Mouse (Mus musculus) forebrain, embryonic 12.5 days (tissue): ENCODE data around the gene Trim71. TPM values are rescaled to one million over a fixed set of nuclear protein-coding genes. Genes with fewer than 3 reads are reported as not detected.

Experiments
- ATAC-seq: fragments of 200-750 bp; cut with Nextera tagmentation; 2 replicates; pipeline ENCODE4 v1.8.0; 2017; ENCODE audit warnings: moderate TSS enrichment; ENCODE audit not compliant: low FRiP score
- H3K27ac ChIP-seq: fragments of 300-500 bp; sonication (generic); 2 replicates; pipeline ENCODE4 v1.5.1; 2016; ENCODE audit warnings: mild to moderate bottlenecking
- H3K27me3 ChIP-seq: fragments of 300-500 bp; sonication (generic); 2 replicates; pipeline ENCODE4 v1.6.1; 2016; ENCODE audit warnings: mild to moderate bottlenecking
- H3K36me3 ChIP-seq: fragments of 300-500 bp; sonication (generic); replicated peaks from 2 replicates; pipeline ENCODE4 v1.6.1; 2016; ENCODE audit warnings: mild to moderate bottlenecking
- H3K4me1 ChIP-seq: fragments of 300-500 bp; sonication (generic); 2 replicates; pipeline ENCODE4 v1.6.1; 2016
- H3K4me2 ChIP-seq: fragments of 300-500 bp; sonication (generic); 2 replicates; pipeline ENCODE4 v1.6.1; 2016; ENCODE audit warnings: mild to moderate bottlenecking, moderate library complexity
- H3K4me3 ChIP-seq: fragments of 300-500 bp; sonication (generic); replicated peaks from 2 replicates; pipeline ENCODE4 v1.5.1; 2016; ENCODE audit warnings: mild to moderate bottlenecking
- H3K9ac ChIP-seq: fragments of 300-500 bp; sonication (generic); 2 replicates; pipeline ENCODE4 v1.6.1; 2016; ENCODE audit warnings: mild to moderate bottlenecking
- H3K9me3 ChIP-seq: fragments of 300-500 bp; sonication (generic); 2 replicates; pipeline ENCODE4 v1.6.1; 2016
- WGBS: fragments of 180-500 bp; shearing (Covaris S2); methylation state at CpG from one replicate; pipeline ENCODE4 v1.1.7; 2016; 5-methylcytosine and 5-hydroxymethylcytosine counted together
- polyA plus RNA-seq: library from polyadenylated mRNA; unstranded; fragments of >200 nt; fragmentation: Nextera tagmentation; extraction: Ambion mirVana; gene quantifications from 2 replicates; pipeline ENCODE4 v1.2.1, GENCODE M21; 2016

Gene Trim71
- polyA plus RNA-seq, 1 experiment from 2014 or later: 0.52 TPM

DNA sequence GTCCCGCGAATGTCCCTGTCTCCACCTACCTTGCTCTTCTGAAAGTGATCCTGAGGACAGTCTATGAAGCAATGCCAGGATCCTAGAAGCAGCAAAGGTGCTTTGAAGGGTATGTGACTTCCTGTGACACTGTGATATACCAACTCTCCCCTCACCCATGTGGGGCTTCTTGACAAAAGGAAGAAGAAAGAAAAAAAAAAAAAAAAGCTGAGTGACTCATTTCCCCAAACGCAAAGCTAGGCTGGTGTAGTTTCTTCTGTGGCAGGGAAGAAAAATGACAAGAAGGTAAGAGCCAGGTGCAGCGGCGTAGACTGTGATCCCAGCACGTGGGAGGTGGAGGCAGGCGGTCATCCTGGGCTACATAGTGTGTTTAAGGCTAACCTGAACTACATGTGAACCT lies 67.7 kb downstream of the Trim71 start:
- 89% methylated on average over 7 of the region's 7 CpGs for WGBS
- Histone ChIP-seq H3K9me3 (no peaks in the 10 kb centered on the region), H3K27me3 (0 out of 2 replicates have a peak, but pooled peaks cover 5% of the 10 kb centered on the region), H3K4me2 (no peak overlapping the region), H3K27ac (no peak overlapping the region), H3K9ac (no peak overlapping the region), H3K36me3 (no peaks in the 10 kb centered on the region), H3K4me1 (0 out of 2 replicates have a peak, but pooled peaks cover 2% of the 10 kb centered on the region), H3K4me3 (no peak overlapping the region)
- no peak for ATAC-seq

DNA sequence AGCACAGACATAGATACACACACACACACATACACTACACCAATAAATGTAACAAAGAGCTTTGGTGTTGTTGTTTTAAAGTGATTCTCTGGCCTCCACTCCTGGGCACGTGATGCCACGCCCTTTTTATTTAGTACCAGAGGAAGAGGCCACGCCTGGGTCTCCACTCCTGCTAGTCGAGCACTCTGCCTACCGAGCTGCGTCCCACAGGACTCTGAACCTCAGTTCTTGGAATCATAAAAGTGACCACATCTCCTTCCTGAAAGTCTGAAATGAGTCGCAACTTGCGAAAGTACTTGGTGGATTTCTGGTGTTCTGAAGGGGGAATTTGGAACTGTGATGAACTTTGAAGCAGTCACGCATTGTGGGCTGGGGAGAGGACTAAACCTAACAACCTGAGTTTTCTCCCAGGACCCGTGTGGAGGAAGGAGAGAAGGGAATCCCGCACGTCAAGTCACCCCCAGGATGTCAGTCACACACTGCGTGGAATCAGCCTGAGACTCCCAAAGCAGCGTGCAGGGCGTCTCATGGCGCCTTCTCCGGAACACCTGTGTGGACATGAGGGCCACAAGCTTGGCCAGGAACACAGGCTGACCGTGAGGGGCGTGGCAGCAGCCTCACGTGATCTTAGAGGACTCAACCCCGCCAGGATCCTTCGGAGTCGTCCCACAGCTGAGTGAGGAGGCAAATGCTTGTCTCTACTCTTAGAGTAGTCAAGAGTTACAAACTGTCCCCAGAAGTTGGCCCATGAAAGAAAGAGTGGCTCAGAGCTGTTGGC lies 76.5 kb downstream of the Trim71 start:
- Histone ChIP-seq H3K27ac (no peak overlapping the region), H3K9ac (0 out of 2 replicates have a peak overlapping the region, but pooled peaks have one; percentile 29), H3K4me2 (no peak overlapping the region), H3K27me3 (no peaks in the 10 kb centered on the region), H3K4me3 (no peak overlapping the region), H3K36me3 (no peaks in the 10 kb centered on the region), H3K4me1 (no peaks in the 10 kb centered on the region), H3K9me3 (no peaks in the 10 kb centered on the region)
- ATAC-seq: no peak
- 88% methylated on average over 23 of the region's 23 CpGs for WGBS

DNA sequence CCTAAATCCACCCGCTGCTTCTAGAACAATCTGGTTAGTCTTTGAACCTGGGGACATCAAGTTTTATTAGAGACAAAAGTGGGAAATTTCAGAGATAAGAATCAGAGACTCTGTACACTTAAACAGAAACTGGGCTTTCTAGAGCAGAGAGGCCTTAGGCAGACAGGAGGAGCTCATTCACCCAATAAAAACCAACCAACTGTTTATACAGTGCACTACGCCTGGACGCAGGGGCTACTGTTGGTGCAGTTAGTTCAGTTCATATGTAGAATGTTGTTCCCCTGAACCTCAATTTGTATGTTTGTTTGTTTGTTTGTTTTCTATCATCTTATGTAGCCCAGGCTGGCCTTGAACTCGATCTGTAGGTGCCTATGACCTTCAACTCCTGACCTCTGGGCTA lies 77.4 kb downstream of the Trim71 start:
- no peak for ATAC-seq
- WGBS: 87% methylated on average over 4 of the region's 4 CpGs

DNA sequence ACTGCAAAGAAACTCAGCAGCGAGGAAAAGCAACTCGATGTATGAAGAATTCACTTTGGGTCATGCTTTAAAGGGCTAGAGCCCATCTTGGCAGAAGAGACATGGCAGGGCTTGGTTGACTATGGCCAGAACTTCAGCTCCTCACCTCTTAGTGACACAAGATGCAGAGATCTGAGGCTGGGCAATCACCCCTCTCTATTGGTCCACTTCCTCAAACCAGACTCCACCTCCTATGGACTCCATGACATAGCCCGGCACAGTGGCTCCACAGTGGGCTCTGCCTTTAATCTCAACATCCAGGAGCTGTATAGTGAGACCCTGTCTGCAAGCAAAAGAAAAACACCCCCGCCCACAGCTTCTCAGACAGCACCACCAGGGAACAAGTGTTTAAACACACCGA lies 79.4 kb downstream of the Trim71 start:
- H3K4me3 ChIP-seq: no peak overlapping the region
- H3K27ac ChIP-seq: no peak overlapping the region
- H3K27me3 ChIP-seq: no peaks in the 10 kb centered on the region
- H3K4me2 ChIP-seq: no peak overlapping the region
- no peaks in the 10 kb centered on the region for H3K36me3 ChIP-seq
- no peak for ATAC-seq
- no peaks in the 10 kb centered on the region for H3K4me1 ChIP-seq
- H3K9ac ChIP-seq: no peak overlapping the region
- H3K9me3 ChIP-seq: no peaks in the 10 kb centered on the region
- 89% methylated on average over 5 of the region's 5 CpGs for WGBS

More for the DNA sequence above, 77.4 kb downstream of the Trim71 start:
- Histone ChIP-seq H3K4me1 (no peaks in the 10 kb centered on the region), H3K9me3 (no peaks in the 10 kb centered on the region), H3K36me3 (no peaks in the 10 kb centered on the region), H3K9ac (no peak overlapping the region), H3K4me2 (no peak overlapping the region), H3K27me3 (no peaks in the 10 kb centered on the region), H3K27ac (no peak overlapping the region), H3K4me3 (no peak overlapping the region)

DNA sequence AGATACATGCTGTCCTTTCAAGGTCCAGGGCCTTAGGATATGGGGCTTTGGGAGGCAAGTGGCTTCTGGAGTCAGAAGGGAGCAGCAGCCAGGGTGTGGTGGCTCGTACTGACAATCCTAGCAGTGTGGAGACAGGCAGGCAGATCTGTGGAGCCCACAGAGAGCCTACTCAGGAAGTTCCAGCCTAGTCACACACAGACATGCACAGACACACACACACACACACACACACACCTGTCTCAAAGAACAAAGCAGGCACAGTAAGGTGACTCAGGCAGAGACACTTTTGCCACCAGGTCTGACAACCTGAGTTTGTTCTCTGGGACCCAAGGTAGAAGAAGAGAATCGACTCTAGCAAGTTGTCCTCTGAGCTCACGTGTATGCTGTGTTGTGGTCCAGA lies 83.2 kb downstream of the Trim71 start:
- 91% methylated on average over 3 of the region's 3 CpGs for WGBS
- no peak overlapping the region for H3K4me2 ChIP-seq
- H3K4me1 ChIP-seq: no peaks in the 10 kb centered on the region
- no peak overlapping the region for H3K9ac ChIP-seq
- no peaks in the 10 kb centered on the region for H3K9me3 ChIP-seq
- no peak for ATAC-seq
- H3K36me3 ChIP-seq: no peaks in the 10 kb centered on the region
- no peak overlapping the region for H3K4me3 ChIP-seq
- no peaks in the 10 kb centered on the region for H3K27me3 ChIP-seq
- H3K27ac ChIP-seq: no peak overlapping the region

DNA sequence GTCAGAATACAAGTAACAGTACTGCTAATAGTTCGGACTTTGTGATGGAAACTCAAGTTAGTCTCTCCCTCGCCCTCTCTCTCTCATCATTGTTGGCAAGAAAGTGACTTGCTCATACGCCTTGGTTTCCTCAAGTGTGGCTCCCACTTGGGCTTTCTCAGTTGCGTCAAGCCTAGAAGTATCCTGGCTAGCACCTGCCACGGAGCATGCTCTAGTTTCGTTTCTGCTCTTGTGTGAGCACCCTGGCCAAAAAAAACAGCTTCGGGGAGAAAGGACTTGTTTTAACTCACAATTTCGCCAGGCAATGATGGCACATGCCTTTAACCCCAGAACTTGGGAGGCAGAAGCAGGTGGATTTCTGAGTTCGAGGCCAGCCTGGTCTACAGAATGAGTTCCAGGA lies 87.2 kb downstream of the Trim71 start:
- no peak for ATAC-seq
- Histone ChIP-seq H3K4me1 (no peaks in the 10 kb centered on the region), H3K27me3 (no peaks in the 10 kb centered on the region), H3K4me2 (no peak overlapping the region), H3K9ac (no peak overlapping the region), H3K27ac (no peak overlapping the region), H3K4me3 (no peak overlapping the region), H3K9me3 (no peaks in the 10 kb centered on the region), H3K36me3 (0 out of 2 replicates have a peak, but pooled peaks cover 3% of the 10 kb centered on the region)
- 94% methylated on average over 9 of the region's 9 CpGs for WGBS

DNA sequence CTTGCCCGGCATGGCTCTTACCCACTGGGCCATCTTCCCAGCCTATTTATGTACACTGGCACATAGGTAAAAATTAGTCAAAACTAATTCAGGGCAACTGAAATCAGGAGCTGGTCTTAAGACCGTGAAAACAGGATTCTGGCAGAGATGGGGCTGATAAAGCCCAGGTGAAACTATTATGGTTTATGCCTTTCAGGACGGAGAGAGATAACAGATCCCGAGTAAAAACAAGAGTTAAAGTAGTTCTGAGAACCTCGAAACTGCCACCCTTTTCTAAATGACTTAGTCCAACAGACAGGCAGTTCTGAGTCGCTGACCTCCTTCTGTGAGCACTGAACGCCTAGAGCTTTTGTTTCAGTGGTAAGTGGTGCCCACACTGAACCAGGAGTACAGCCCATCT lies 92.3 kb downstream of the Trim71 start:
- Histone ChIP-seq H3K4me3 (no peak overlapping the region), H3K4me2 (no peak overlapping the region), H3K27me3 (no peaks in the 10 kb centered on the region), H3K4me1 (peaks cover 2% of the 10 kb centered on the region; the same call in 1 of the 2 replicates), H3K9ac (no peak overlapping the region), H3K27ac (no peak overlapping the region), H3K9me3 (no peaks in the 10 kb centered on the region), H3K36me3 (peaks cover 3% of the 10 kb centered on the region; the same call in 1 of the 2 replicates)
- ATAC-seq: no peak
- 80% methylated on average over 7 of the region's 7 CpGs for WGBS

DNA sequence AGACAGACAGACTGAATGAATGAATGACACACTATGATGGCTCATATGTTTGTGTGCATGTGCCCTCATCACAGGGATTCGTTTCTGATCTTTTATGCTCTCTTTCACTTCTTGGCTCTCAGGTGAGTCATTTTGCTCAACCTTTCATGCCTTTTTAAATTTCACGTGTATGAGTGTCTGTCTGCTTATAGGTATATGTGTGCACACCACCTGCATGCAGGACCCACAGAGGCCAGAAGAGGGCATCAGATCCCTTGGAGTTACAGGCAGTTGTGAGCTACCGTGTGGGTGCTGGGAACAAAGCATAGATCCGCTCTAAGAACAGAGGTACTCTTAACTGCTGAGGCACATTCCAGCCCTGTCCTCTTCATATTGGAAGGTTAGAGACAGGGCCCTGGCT lies 95.5 kb downstream of the Trim71 start:
- peaks cover 18% of the 10 kb centered on the region for H3K36me3 ChIP-seq
- no peak overlapping the region for H3K4me3 ChIP-seq
- ATAC-seq: no peak
- H3K9me3 ChIP-seq: no peaks in the 10 kb centered on the region
- no peak overlapping the region for H3K4me2 ChIP-seq
- WGBS: 93% methylated on average over 4 of the region's 4 CpGs
- H3K9ac ChIP-seq: no peak overlapping the region
- peaks cover 3% of the 10 kb centered on the region; the same call in 1 of the 2 replicates for H3K4me1 ChIP-seq
- no peaks in the 10 kb centered on the region for H3K27me3 ChIP-seq
- H3K27ac ChIP-seq: no peak overlapping the region

DNA sequence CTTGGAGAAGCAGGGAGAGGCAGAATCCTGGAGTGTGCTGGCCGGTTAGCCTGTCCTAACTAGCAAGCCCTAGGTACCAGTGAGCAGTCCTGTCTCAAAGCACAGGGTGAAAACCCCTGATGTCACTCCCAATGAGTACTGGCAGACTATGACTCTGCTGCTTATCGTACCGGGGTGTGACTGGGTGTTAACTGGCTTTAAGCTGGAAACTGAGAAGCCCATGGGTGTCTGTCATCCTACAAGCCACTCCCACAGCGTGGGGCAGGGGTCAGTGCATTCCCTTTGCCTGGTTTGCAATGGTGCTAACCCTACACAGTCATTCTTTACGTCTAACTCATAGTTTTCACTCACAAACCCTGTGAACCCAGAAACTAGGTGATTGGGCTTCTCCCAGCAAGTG lies 96.0 kb downstream of the Trim71 start:
- no peak overlapping the region for H3K4me2 ChIP-seq
- peaks cover 3% of the 10 kb centered on the region; the same call in 1 of the 2 replicates for H3K4me1 ChIP-seq
- no peaks in the 10 kb centered on the region for H3K9me3 ChIP-seq
- H3K9ac ChIP-seq: no peak overlapping the region
- no peak for ATAC-seq
- peaks cover 18% of the 10 kb centered on the region for H3K36me3 ChIP-seq
- 87% methylated on average over 5 of the region's 5 CpGs for WGBS
- no peak overlapping the region for H3K4me3 ChIP-seq
- no peak overlapping the region for H3K27ac ChIP-seq
- H3K27me3 ChIP-seq: no peaks in the 10 kb centered on the region

DNA sequence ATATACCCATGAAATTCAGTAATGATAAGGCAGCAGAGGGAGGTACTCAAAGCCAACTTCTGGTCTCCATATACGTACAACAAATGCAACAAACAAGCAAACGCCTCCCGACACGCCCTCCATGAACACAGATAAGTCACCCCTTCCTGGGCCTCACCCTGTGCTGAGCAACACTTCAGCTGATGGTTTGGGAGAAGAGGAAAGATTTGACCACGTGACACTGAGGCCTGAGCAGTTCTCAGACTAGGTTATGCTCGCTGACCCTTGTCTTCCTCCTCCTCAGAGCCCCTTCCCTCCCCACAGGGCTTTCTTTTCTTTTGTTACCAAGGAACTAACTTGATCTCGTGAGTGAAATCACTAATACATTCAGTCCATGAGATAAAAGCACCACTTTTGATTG lies 97.3 kb downstream of the Trim71 start:
- Histone ChIP-seq H3K36me3 (peaks cover 23% of the 10 kb centered on the region), H3K9ac (no peak overlapping the region), H3K9me3 (no peaks in the 10 kb centered on the region), H3K4me3 (no peak overlapping the region), H3K4me1 (peaks cover 3% of the 10 kb centered on the region; the same call in 1 of the 2 replicates), H3K4me2 (no peak overlapping the region), H3K27ac (no peak overlapping the region), H3K27me3 (no peaks in the 10 kb centered on the region)
- WGBS: 66% methylated on average over 7 of the region's 7 CpGs
- ATAC-seq: no peak

DNA sequence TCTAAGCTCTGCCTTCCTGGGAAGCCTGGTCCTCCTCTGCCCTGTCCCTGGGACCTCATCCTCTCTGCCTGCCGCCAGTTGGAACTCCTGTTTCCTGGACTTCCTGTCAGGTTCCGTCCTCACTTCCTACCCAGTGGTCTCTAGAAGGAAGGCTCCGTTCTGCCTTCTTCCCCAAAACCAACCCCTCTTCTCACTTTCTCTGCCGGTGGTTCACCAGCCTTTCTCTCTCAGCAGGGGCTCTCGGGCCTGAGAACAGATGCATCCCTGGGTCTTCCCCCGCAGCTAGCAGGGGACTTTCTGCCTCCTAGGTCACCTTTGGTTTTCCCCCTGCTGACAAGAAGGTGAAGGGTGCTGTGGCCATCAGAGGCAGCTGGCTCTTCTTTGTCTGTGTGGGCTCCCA lies 98.7 kb downstream of the Trim71 start:
- Histone ChIP-seq H3K9me3 (no peaks in the 10 kb centered on the region), H3K9ac (no peak overlapping the region), H3K27me3 (no peaks in the 10 kb centered on the region), H3K4me2 (no peak overlapping the region), H3K36me3 (peaks cover 26% of the 10 kb centered on the region), H3K4me3 (no peak overlapping the region), H3K27ac (no peak overlapping the region), H3K4me1 (peaks cover 3% of the 10 kb centered on the region; the same call in 1 of the 2 replicates)
- no peak for ATAC-seq
- WGBS: 89% methylated on average over 6 of the region's 6 CpGs

DNA sequence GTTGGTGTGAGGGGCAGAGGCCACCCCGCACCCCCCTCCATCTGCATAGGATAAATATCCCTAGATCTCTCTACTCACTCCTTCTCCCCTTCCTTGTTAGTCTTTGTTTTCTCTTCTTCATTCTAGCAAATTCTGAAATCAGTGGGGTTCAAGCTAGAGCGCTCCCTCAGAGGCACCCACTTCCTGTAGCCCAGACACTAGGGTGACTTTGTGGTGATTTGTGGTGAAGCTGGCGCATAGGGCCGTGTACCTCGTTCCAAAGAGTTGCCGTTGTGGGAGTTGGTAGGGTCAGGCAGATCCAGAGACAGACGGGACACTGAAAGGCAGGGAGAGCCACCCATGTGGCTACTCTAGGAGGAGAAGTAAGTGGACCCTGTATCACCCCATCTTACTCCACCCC lies 101.6 kb downstream of the Trim71 start:
- Histone ChIP-seq H3K27ac (no peak overlapping the region), H3K4me1 (peaks cover 3% of the 10 kb centered on the region; the same call in 1 of the 2 replicates), H3K9me3 (no peaks in the 10 kb centered on the region), H3K4me2 (no peak overlapping the region), H3K9ac (no peak overlapping the region), H3K4me3 (no peak overlapping the region), H3K27me3 (no peaks in the 10 kb centered on the region), H3K36me3 (peaks cover 35% of the 10 kb centered on the region)
- ATAC-seq: no peak
- 96% methylated on average over 7 of the region's 7 CpGs for WGBS

DNA sequence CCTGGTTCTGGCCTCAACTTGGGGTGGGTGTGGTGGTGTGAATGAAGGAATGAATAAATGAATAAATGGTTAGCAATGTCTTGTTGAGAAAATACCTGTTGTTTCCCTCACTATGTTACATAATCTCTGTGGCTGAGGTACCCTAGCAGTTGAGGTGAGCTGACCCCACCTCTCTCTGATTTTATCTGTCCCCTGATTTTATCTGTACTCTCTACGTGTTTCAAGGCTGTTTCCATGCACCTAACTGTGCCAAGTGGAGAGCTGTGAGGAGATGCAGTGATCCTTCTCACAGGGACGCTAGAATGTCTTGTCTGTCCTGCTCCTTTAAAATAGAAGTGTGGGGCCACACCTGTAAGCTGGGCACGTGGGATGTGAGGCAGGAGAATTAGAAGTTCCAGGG lies 105.7 kb downstream of the Trim71 start:
- WGBS: 88% methylated on average over 3 of the region's 3 CpGs
- Histone ChIP-seq H3K4me3 (no peak overlapping the region), H3K27me3 (no peaks in the 10 kb centered on the region), H3K9ac (no peak overlapping the region), H3K4me1 (no peaks in the 10 kb centered on the region), H3K27ac (no peak overlapping the region), H3K4me2 (no peak overlapping the region), H3K36me3 (peaks cover 28% of the 10 kb centered on the region), H3K9me3 (no peaks in the 10 kb centered on the region)
- ATAC-seq: no peak
